Comparison of ENCODE assay signal across 8 mouse cellular contexts in the genomic region with DNA sequence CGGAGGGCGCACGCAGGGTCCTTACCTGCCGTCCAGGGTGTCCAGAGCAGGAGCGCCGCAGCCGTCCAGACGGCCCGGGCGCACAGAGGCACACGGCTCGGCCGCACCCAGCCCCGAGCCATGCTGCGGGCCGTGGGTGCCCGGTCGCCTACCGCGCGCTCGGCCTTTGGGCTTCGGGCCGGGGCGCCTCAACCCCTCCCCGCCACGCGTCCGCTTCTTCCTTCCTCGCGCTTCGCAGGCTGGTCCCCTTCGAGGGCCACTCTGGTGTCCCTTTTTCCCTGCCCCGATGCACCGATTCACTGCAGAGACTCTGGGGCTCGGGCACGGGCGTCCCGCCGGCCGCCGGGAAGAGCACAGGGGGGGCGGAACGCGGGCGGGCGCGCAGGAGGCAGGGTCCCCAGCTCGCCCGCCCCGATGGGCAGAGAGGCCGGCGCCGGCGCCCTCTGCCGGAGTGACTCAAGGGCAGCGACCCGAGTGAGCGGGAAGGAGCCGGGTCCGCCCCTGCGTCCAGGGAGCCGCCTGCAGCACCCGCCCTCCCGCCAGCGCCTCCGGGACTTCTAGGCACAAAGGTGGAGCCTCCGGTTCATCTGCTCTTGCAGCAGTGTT. TPM values are rescaled to one million over a fixed set of nuclear protein-coding genes. Genes with fewer than 3 reads are reported as not detected.
DNase-seq lines count a peak whose midpoint lies in the region; ATAC-seq lines count a peak whose summit lies in the region.

A gene (minus strand): TSS at position 369 of the 606 bp plus-strand sequence.

- peak; percentile 53 for DNase-seq in kidney, adult 18-20 months
- DNase-seq in kidney, adult 9 months = no peak
- DNase-seq in kidney, postnatal 36 days = peak; percentile 65 to 81
- peak; percentile 20 for DNase-seq in urinary bladder, postnatal 10 days (ENCODE audit: low spot score)
- DNase-seq in layer of hippocampus, postnatal 25 days (ENCODE audit: extremely low spot score in 1 of 2, low spot score in 1 of 2) = no peak

- peaks cover 42% of the 10 kb centered on the region for H3K4me1 ChIP-seq in embryonic facial prominence, embryonic 13.5 days
- H3K4me1 ChIP-seq in heart, embryonic 14.5 days (ENCODE audit: control insufficient read depth in 2 of 2, insufficient read depth in 2 of 2, low read length in 2 of 2) = peaks cover 11 to 37% of the 10 kb centered on the region in 2 experiments
- peaks cover 31% of the 10 kb centered on the region for H3K4me1 ChIP-seq in midbrain, embryonic 12.5 days

- peak within 1 kb of the TSS; percentile 94 for H3K9ac ChIP-seq in embryonic facial prominence, embryonic 13.5 days
- H3K9ac ChIP-seq in heart, embryonic 14.5 days (ENCODE audit: low read length) = peak within 1 kb of the TSS; percentile 96
- peak within 1 kb of the TSS; percentile 60 for H3K9ac ChIP-seq in midbrain, embryonic 12.5 days (replicated peaks)

- peak within 1 kb of the TSS; percentile 88 for H3K27ac ChIP-seq in embryonic facial prominence, embryonic 13.5 days
- H3K27ac ChIP-seq in heart, embryonic 14.5 days (replicated peaks in 1 of 2; ENCODE audit: control insufficient read depth in 1 of 2, insufficient read depth in 1 of 2, low read depth in 2 of 2, low read length in 2 of 2) = peak within 1 kb of the TSS; percentile 74 to 80
- 0 out of 2 replicates have a peak within 1 kb of the TSS, but pooled peaks have one; percentile 17 for H3K27ac ChIP-seq in midbrain, embryonic 12.5 days (replicated peaks)

- H3K4me2 ChIP-seq in embryonic facial prominence, embryonic 13.5 days = peak within 1 kb of the TSS; percentile 81
- peak within 1 kb of the TSS; percentile 79 for H3K4me2 ChIP-seq in heart, embryonic 14.5 days (ENCODE audit: low read length)
- H3K4me2 ChIP-seq in midbrain, embryonic 12.5 days (replicated peaks) = peak within 1 kb of the TSS; percentile 62

- peak within 1 kb of the TSS; percentile 71 for H3K4me3 ChIP-seq in embryonic facial prominence, embryonic 13.5 days
- peak within 1 kb of the TSS; percentile 68 to 98 for H3K4me3 ChIP-seq in heart, embryonic 14.5 days (ENCODE audit: control insufficient read depth in 1 of 2, insufficient read depth in 1 of 2, low read depth in 1 of 2, low read length in 2 of 2)
- peak within 1 kb of the TSS; percentile 53 for H3K4me3 ChIP-seq in midbrain, embryonic 12.5 days

- no peaks in the 10 kb centered on the region for H3K9me3 ChIP-seq in embryonic facial prominence, embryonic 13.5 days
- H3K9me3 ChIP-seq in heart, embryonic 14.5 days (ENCODE audit: control insufficient read depth, low read length) = no peaks in the 10 kb centered on the region
- H3K9me3 ChIP-seq in midbrain, embryonic 12.5 days = no peaks in the 10 kb centered on the region

- peak; percentile 71 for ATAC-seq in embryonic facial prominence, embryonic 13.5 days (ENCODE audit: insufficient number of reproducible peaks, insufficient read depth, low FRiP score, low TSS enrichment, low read depth)
- ATAC-seq in heart, embryonic 14.5 days (ENCODE audit: insufficient number of reproducible peaks, insufficient read depth, low FRiP score, low read depth) = peak; percentile 85
- ATAC-seq in midbrain, embryonic 12.5 days (ENCODE audit: low FRiP score, low read depth) = peak; percentile 78; the same call in 1 of the 2 replicates

- under 1% methylated on average over 67 of the region's 68 CpGs for WGBS in embryonic facial prominence, embryonic 13.5 days
- under 1% methylated on average over 51 of the region's 68 CpGs for WGBS in heart, embryonic 14.5 days
- whole genome bisulfite sequencing in midbrain, embryonic 12.5 days = under 1% methylated on average over 41 of the region's 68 CpGs

- H3K27me3 ChIP-seq in embryonic facial prominence, embryonic 13.5 days = peaks cover 2% of the 10 kb centered on the region; the same call in 1 of the 2 replicates
- H3K27me3 ChIP-seq in heart, embryonic 14.5 days (ENCODE audit: control insufficient read depth, insufficient read depth, low read length) = peaks cover 4% of the 10 kb centered on the region; the same call in 1 of the 2 replicates
- peaks cover 52% of the 10 kb centered on the region for H3K27me3 ChIP-seq in midbrain, embryonic 12.5 days

- H3K36me3 ChIP-seq in embryonic facial prominence, embryonic 13.5 days = no peaks in the 10 kb centered on the region
- no peaks in the 10 kb centered on the region for H3K36me3 ChIP-seq in heart, embryonic 14.5 days (ENCODE audit: control insufficient read depth, insufficient read depth, low read length)
- no peaks in the 10 kb centered on the region for H3K36me3 ChIP-seq in midbrain, embryonic 12.5 days

RNA-seq across cellular contexts. Expression of the gene that starts here (rescaled TPM):
- polyA plus RNA-seq in embryonic facial prominence, embryonic 13.5 days (2015; fragmentation: Nextera tagmentation; extraction: Ambion mirVana) = 25.8 and 27.4 TPM in 2 replicates
- polyA plus RNA-seq in heart, embryonic 14.5 days (2014; fragmentation: Nextera tagmentation; extraction: Ambion mirVana) = 11.5 and 13.2 TPM in 2 replicates
- polyA plus RNA-seq in midbrain, embryonic 12.5 days (2016; fragmentation: Nextera tagmentation; extraction: Ambion mirVana) = 9.7 and 11.7 TPM in 2 replicates
- total RNA-seq in layer of hippocampus, postnatal 25 days (2021) = 1 to 10 TPM in 1 of 2 experiments, under 1 TPM in 1; 0.86 to 1.1 TPM

Comparison
In these comparisons a context has a peak if more than half of its experiments do, and no peak if none do; other contexts are left out.
1. DNase-seq: peak in kidney, adult 18-20 months (single experiment), kidney, postnatal 36 days (2 of 2) and urinary bladder, postnatal 10 days (single experiment); none in kidney, adult 9 months (single experiment) and layer of hippocampus, postnatal 25 days (0 of 2).
2. H3K27ac ChIP-seq: peak in every context shown above with its lines; median percentile 88 in embryonic facial prominence, embryonic 13.5 days; 77 in heart, embryonic 14.5 days; 17 in midbrain, embryonic 12.5 days.
3. Peak in every context shown above with its lines, with median percentiles within 50 percentile points of each other: ATAC-seq, H3K4me2 ChIP-seq, H3K4me3 ChIP-seq and H3K9ac ChIP-seq.